In the genomic region with DNA sequence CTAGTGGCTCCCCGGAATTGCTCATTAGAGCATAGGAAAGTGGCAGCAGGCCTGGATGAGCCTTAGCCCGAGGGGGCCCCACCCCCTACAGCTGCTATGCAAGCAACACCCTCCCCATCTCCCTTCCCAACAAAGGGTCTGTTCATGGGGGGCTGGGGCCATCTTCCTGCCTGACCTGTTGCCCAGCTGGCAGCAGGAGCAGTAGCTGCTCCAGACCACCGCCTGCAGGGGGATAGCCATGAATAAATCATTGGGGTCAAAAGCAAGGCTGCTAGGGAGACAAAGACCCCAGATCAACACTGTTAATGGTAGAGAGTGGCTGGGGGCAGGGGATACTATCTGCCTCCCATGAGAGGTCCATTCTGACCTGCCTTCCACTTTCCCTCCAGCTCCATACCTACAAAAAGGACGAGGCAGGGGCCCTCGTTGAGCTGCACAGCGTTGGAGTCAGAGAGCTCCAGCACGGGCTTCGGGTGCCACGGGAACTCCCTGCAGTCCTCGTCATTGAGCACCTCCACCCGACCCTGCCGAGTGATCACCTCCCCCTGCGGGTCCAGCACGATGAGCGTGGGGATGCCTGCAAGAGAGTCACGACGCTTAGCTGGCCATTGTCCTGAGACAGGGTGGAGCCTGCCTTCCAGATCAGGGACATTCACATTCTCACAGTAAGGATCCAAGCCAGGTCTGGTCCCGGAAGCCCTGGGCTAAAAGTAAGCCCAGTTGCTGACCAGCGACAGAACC, we compare ENCODE assay signal across 14 mouse cellular contexts. TPM values are rescaled to one million over a fixed set of nuclear protein-coding genes. Genes with fewer than 3 reads are reported as not detected.
DNase-seq lines count a peak whose midpoint lies in the region; ATAC-seq lines count a peak whose summit lies in the region.
"Had no signal": no experiment of that assay in that cellular context is flagged by ENCODE, and none has a peak within 500 bp of the region (broad histone marks: within the 10 kb centered on the region; RNA-seq: fewer than 3 reads in every experiment).

No protein-coding gene starts in this region.

- peak overlapping the region; percentile 30 for H3K4me2 ChIP-seq in hindbrain, embryonic 15.5 days
- H3K4me2 ChIP-seq in neural tube, embryonic 13.5 days = peak overlapping the region; percentile 31
- no peak overlapping the region for H3K4me2 ChIP-seq in kidney, embryonic 16.5 days (replicated peaks; ENCODE audit: low read depth, low read length)
- H3K4me2 ChIP-seq: heart, embryonic 13.5 days had no signal

- no peak for DNase-seq in heart, embryonic 10.5 days (ENCODE audit: low spot score)
- DNase-seq in heart, postnatal 4 days = no peak
- DNase-seq in embryonic facial prominence, embryonic 10.5 days (ENCODE audit: low spot score) = peak; percentile 62
- DNase-seq in spleen, postnatal 4 days (ENCODE audit: low spot score in 2 of 2) = no peak
- DNase-seq: adrenal gland, postnatal 10 days; thymus, postnatal 4 days had no signal

- 13% methylated on average over 19 of the region's 19 CpGs for WGBS in heart, embryonic 10.5 days
- 9% methylated on average over 19 of the region's 19 CpGs for WGBS in embryonic facial prominence, embryonic 10.5 days
- WGBS in hindbrain, embryonic 15.5 days = 6% methylated on average over 19 of the region's 19 CpGs
- WGBS in neural tube, embryonic 13.5 days = 7% methylated on average over 19 of the region's 19 CpGs
- 14% methylated on average over 19 of the region's 19 CpGs for whole genome bisulfite sequencing in kidney, embryonic 16.5 days

- H3K36me3 ChIP-seq in heart, embryonic 10.5 days = peaks cover 33% of the 10 kb centered on the region
- H3K36me3 ChIP-seq in embryonic facial prominence, embryonic 10.5 days (replicated peaks) = peaks cover 40% of the 10 kb centered on the region
- no peaks in the 10 kb centered on the region for H3K36me3 ChIP-seq in hindbrain, embryonic 15.5 days
- peaks cover 8% of the 10 kb centered on the region for H3K36me3 ChIP-seq in neural tube, embryonic 13.5 days
- H3K36me3 ChIP-seq in kidney, embryonic 16.5 days (ENCODE audit: insufficient read depth, low read length) = peaks cover 7% of the 10 kb centered on the region

- no peaks in the 10 kb centered on the region for H3K27me3 ChIP-seq in heart, embryonic 10.5 days (ENCODE audit: insufficient read depth, poor library complexity, severe bottlenecking)
- peaks cover 3% of the 10 kb centered on the region for H3K27me3 ChIP-seq in embryonic facial prominence, embryonic 10.5 days (replicated peaks; ENCODE audit: low read depth, poor library complexity, severe bottlenecking)
- no peaks in the 10 kb centered on the region for H3K27me3 ChIP-seq in hindbrain, embryonic 15.5 days
- H3K27me3 ChIP-seq in neural tube, embryonic 13.5 days = no peaks in the 10 kb centered on the region
- no peaks in the 10 kb centered on the region for H3K27me3 ChIP-seq in kidney, embryonic 16.5 days (ENCODE audit: insufficient read depth, low read length)
- H3K27me3 ChIP-seq: heart, embryonic 13.5 days had no signal

- no peaks in the 10 kb centered on the region for H3K9me3 ChIP-seq in heart, embryonic 10.5 days
- H3K9me3 ChIP-seq in embryonic facial prominence, embryonic 10.5 days = no peaks in the 10 kb centered on the region
- no peaks in the 10 kb centered on the region for H3K9me3 ChIP-seq in hindbrain, embryonic 15.5 days
- no peaks in the 10 kb centered on the region for H3K9me3 ChIP-seq in neural tube, embryonic 13.5 days
- H3K9me3 ChIP-seq in kidney, embryonic 16.5 days (ENCODE audit: low read length) = no peaks in the 10 kb centered on the region
- H3K9me3 ChIP-seq: heart, embryonic 13.5 days; megakaryocyte, embryonic 14.5 days had no signal

- H3K4me1 ChIP-seq in heart, embryonic 10.5 days = peaks cover 47% of the 10 kb centered on the region
- peaks cover 92% of the 10 kb centered on the region for H3K4me1 ChIP-seq in embryonic facial prominence, embryonic 10.5 days
- peaks cover 43% of the 10 kb centered on the region for H3K4me1 ChIP-seq in hindbrain, embryonic 15.5 days (replicated peaks)
- peaks cover 68% of the 10 kb centered on the region for H3K4me1 ChIP-seq in neural tube, embryonic 13.5 days (replicated peaks)
- peaks cover 9% of the 10 kb centered on the region for H3K4me1 ChIP-seq in kidney, embryonic 16.5 days (ENCODE audit: insufficient read depth, low read length)

- 0 out of 2 replicates have a peak overlapping the region, but pooled peaks have one; percentile 10 for H3K9ac ChIP-seq in hindbrain, embryonic 15.5 days
- H3K9ac ChIP-seq in neural tube, embryonic 13.5 days = peak overlapping the region; percentile 57
- no peak overlapping the region for H3K9ac ChIP-seq in kidney, embryonic 16.5 days (replicated peaks; ENCODE audit: low read length)
- H3K9ac ChIP-seq: heart, embryonic 13.5 days had no signal

- H3K4me3 ChIP-seq in heart, embryonic 10.5 days = no peak overlapping the region
- peak overlapping the region; percentile 24; the same call in 1 of the 2 replicates for H3K4me3 ChIP-seq in embryonic facial prominence, embryonic 10.5 days
- H3K4me3 ChIP-seq in hindbrain, embryonic 15.5 days = no peak overlapping the region
- H3K4me3 ChIP-seq in neural tube, embryonic 13.5 days = no peak overlapping the region
- H3K4me3 ChIP-seq in kidney, embryonic 16.5 days (ENCODE audit: low read length) = no peak overlapping the region
- H3K4me3 ChIP-seq: erythroblast, embryonic 14.5 days; heart, embryonic 13.5 days; megakaryocyte, embryonic 14.5 days had no signal

- peak overlapping the region; percentile 52; the same call in 1 of the 2 replicates for H3K27ac ChIP-seq in heart, embryonic 10.5 days
- H3K27ac ChIP-seq in embryonic facial prominence, embryonic 10.5 days (replicated peaks) = peak overlapping the region; percentile 81
- no peak overlapping the region for H3K27ac ChIP-seq in hindbrain, embryonic 15.5 days (replicated peaks)
- H3K27ac ChIP-seq in neural tube, embryonic 13.5 days (replicated peaks) = peak overlapping the region; percentile 64
- H3K27ac ChIP-seq in kidney, embryonic 16.5 days (ENCODE audit: low read length) = no peak overlapping the region
- H3K27ac ChIP-seq: heart, embryonic 13.5 days; kidney, postnatal 0 days had no signal

- ATAC-seq in hindbrain, embryonic 15.5 days (ENCODE audit: low FRiP score, low read depth) = no peak
- peak; percentile 34; the same call in 1 of the 2 replicates for ATAC-seq in neural tube, embryonic 13.5 days (ENCODE audit: low read depth)
- no peak for ATAC-seq in CD4-positive, CD25-positive, alpha-beta regulatory T cell, adult 4 months
- no peak for ATAC-seq in kidney, embryonic 16.5 days (ENCODE audit: low FRiP score, low TSS enrichment)

RNA-seq across cellular contexts. Expression of gene Glod4, which starts 19.3 kb away (rescaled TPM):
- 126 and 135 TPM in 2 replicates for polyA plus RNA-seq in heart, embryonic 10.5 days (2016; fragmentation: Nextera tagmentation; extraction: Ambion mirVana)
- total RNA-seq in heart, postnatal 4 days (2021) = 10 to 100 TPM; 54.1 to 57.5 TPM
- polyA plus RNA-seq in embryonic facial prominence, embryonic 10.5 days (2016; fragmentation: Nextera tagmentation; extraction: Ambion mirVana) = 136 and 142 TPM in 2 replicates
- polyA plus RNA-seq in hindbrain, embryonic 15.5 days (2015; fragmentation: Nextera tagmentation; extraction: Ambion mirVana) = 119 and 120 TPM in 2 replicates
- 108 and 112 TPM in 2 replicates for polyA plus RNA-seq in neural tube, embryonic 13.5 days (2015; fragmentation: Nextera tagmentation; extraction: Ambion mirVana)
- polyA plus RNA-seq in CD4-positive, CD25-positive, alpha-beta regulatory T cell, adult 4 months (2017; shearing (Covaris generic)) = 10 to 100 TPM; 78.6 to 89.4 TPM
- polyA plus RNA-seq in kidney, embryonic 16.5 days (2015; fragmentation: Nextera tagmentation; extraction: Ambion mirVana) = 136 and 142 TPM in 2 replicates

RNA-seq across cellular contexts. Expression of gene Mrm3, which starts 19.3 kb away (rescaled TPM):
- 27.8 and 29.1 TPM in 2 replicates for polyA plus RNA-seq in heart, embryonic 10.5 days (2016; fragmentation: Nextera tagmentation; extraction: Ambion mirVana)
- 10 to 100 TPM; 17.8 to 18.4 TPM for total RNA-seq in heart, postnatal 4 days (2021)
- polyA plus RNA-seq in embryonic facial prominence, embryonic 10.5 days (2016; fragmentation: Nextera tagmentation; extraction: Ambion mirVana) = 26.1 and 28.8 TPM in 2 replicates
- 23.8 and 26.6 TPM in 2 replicates for polyA plus RNA-seq in hindbrain, embryonic 15.5 days (2015; fragmentation: Nextera tagmentation; extraction: Ambion mirVana)
- polyA plus RNA-seq in neural tube, embryonic 13.5 days (2015; fragmentation: Nextera tagmentation; extraction: Ambion mirVana) = 19.7 and 20.8 TPM in 2 replicates
- 10 to 100 TPM; 13.2 to 19.9 TPM for polyA plus RNA-seq in CD4-positive, CD25-positive, alpha-beta regulatory T cell, adult 4 months (2017; shearing (Covaris generic))
- polyA plus RNA-seq in kidney, embryonic 16.5 days (2015; fragmentation: Nextera tagmentation; extraction: Ambion mirVana) = 28.7 and 29.1 TPM in 2 replicates

RNA-seq across cellular contexts. Expression of gene Gemin4, which starts 45.3 kb away (rescaled TPM):
- polyA plus RNA-seq in heart, embryonic 10.5 days (2016; fragmentation: Nextera tagmentation; extraction: Ambion mirVana) = 40.0 and 42.1 TPM in 2 replicates
- total RNA-seq in heart, postnatal 4 days (2021) = 1 to 10 TPM; 5.3 to 6.6 TPM
- polyA plus RNA-seq in embryonic facial prominence, embryonic 10.5 days (2016; fragmentation: Nextera tagmentation; extraction: Ambion mirVana) = 53.9 and 58.9 TPM in 2 replicates
- polyA plus RNA-seq in hindbrain, embryonic 15.5 days (2015; fragmentation: Nextera tagmentation; extraction: Ambion mirVana) = 15.5 and 17.9 TPM in 2 replicates
- polyA plus RNA-seq in neural tube, embryonic 13.5 days (2015; fragmentation: Nextera tagmentation; extraction: Ambion mirVana) = 14.6 and 16.9 TPM in 2 replicates
- 10 to 100 TPM; 10.2 to 19.1 TPM for polyA plus RNA-seq in CD4-positive, CD25-positive, alpha-beta regulatory T cell, adult 4 months (2017; shearing (Covaris generic))
- polyA plus RNA-seq in kidney, embryonic 16.5 days (2015; fragmentation: Nextera tagmentation; extraction: Ambion mirVana) = 33.1 and 36.7 TPM in 2 replicates

RNA-seq across cellular contexts. Expression of gene Dbil5, which starts 45.4 kb away (rescaled TPM):
- 0.80 and 1.1 TPM in 2 replicates for polyA plus RNA-seq in heart, embryonic 10.5 days (2016; fragmentation: Nextera tagmentation; extraction: Ambion mirVana)
- under 1 TPM in 1 of 2 experiments, not detected in 1; 0.50 TPM for total RNA-seq in heart, postnatal 4 days (2021)
- polyA plus RNA-seq in embryonic facial prominence, embryonic 10.5 days (2016; fragmentation: Nextera tagmentation; extraction: Ambion mirVana) = 0.75 and 0.83 TPM in 2 replicates
- 0.38 and 0.60 TPM in 2 replicates for polyA plus RNA-seq in hindbrain, embryonic 15.5 days (2015; fragmentation: Nextera tagmentation; extraction: Ambion mirVana)
- polyA plus RNA-seq in neural tube, embryonic 13.5 days (2015; fragmentation: Nextera tagmentation; extraction: Ambion mirVana) = 0.73 and 0.76 TPM in 2 replicates
- polyA plus RNA-seq in CD4-positive, CD25-positive, alpha-beta regulatory T cell, adult 4 months (2017; shearing (Covaris generic)) = under 1 TPM in 1 of 2 experiments, not detected in 1; 0.58 TPM
- polyA plus RNA-seq in kidney, embryonic 16.5 days (2015; fragmentation: Nextera tagmentation; extraction: Ambion mirVana) = 1.2 and 1.7 TPM in 2 replicates
- polyA plus RNA-seq: erythroblast, embryonic 14.5 days had no signal

Comparison
In these comparisons a context has a peak if more than half of its experiments do, and no peak if none do; other contexts are left out.
1. H3K27ac ChIP-seq: peak in heart, embryonic 10.5 days (single experiment), embryonic facial prominence, embryonic 10.5 days (single experiment) and neural tube, embryonic 13.5 days (single experiment); none in hindbrain, embryonic 15.5 days (single experiment) and kidney, embryonic 16.5 days (single experiment).